Mouse (Mus musculus) liver, embryonic 18 days (tissue): ENCODE data around the gene Tbc1d9. TPM values are rescaled to one million over a fixed set of nuclear protein-coding genes. Genes with fewer than 3 reads are reported as not detected.

Source experiments
- polyA plus RNA-seq: library from polyadenylated mRNA; depleted of rRNA; stranded (reverse); fragments of >200 nt; gene quantifications from 2 replicates; pipeline ENCODE4 v1.2.3, GENCODE M21; 2012; rRNA removed

The Tbc1d9 gene
- polyA plus RNA-seq: 1.2 and 1.4 TPM in 2 replicates

GRCm38 (mm10) chr8:83165235-83165930, at the start of gene Tbc1d9:
TSS of gene Tbc1d9 (plus strand) at chr8:83165352.

GRCm38 (mm10) chr8:83165931-83166867, 1.0 kb downstream of the Tbc1d9 start, which contains the start of gene Gm10645:
TSS of gene Gm10645 (minus strand) at chr8:83166170.

GRCm38 (mm10) chr8:83290176-83290575, 125.0 kb downstream of the Tbc1d9 start, which contains the start of gene Ucp1:
TSS of gene Ucp1 (plus strand) at chr8:83290352.

Other genes with a start within 250 kb of the Tbc1d9 start
- 0.07 and 0.21 TPM in 2 replicates for gene Gm10645, start 818 bp downstream of the Tbc1d9 start, polyA plus RNA-seq
- 0.02 TPM in 1 of 2 replicates, not detected in the other for gene Ucp1, start 125.0 kb downstream of the Tbc1d9 start, polyA plus RNA-seq
- gene Elmod2, start 167.1 kb downstream of the Tbc1d9 start, polyA plus RNA-seq: 3.1 TPM in 2 replicates
- gene Mgat4d, start 183.1 kb downstream of the Tbc1d9 start, polyA plus RNA-seq: not detected in 2 replicates
- 0.07 and 0.08 TPM in 2 replicates for gene Clgn, start 224.5 kb downstream of the Tbc1d9 start, polyA plus RNA-seq